Mouse (Mus musculus) Muller cell, postnatal 12 days (primary cell): ENCODE measurements at regions not wholly inside any gene's neighbourhood (a gene's known extent, or its start where the extent isn't known, plus 50 kb on each side); places are given as distances from the start of the nearest gene placed in this dataset.
A peak's percentile ranks its signal among the peaks of the same experiment; 100 is the strongest.
"Not testable (repeated sequence)": the region's sequence is repeated elsewhere in the genome, so short reads cannot be mapped to it uniquely, and the experiment has no call there.

Experiments
- DNase-seq: peaks from one replicate; pipeline ENCODE4 v3.0.0-alpha.2; 2015; ENCODE audit errors: inconsistent ontology term

GRCm38 (mm10) chr5:60228966-60229365 is 1579.7 kb upstream of the G6pd2 start:
- peak; percentile 60 for DNase-seq

- DNase-seq, result not testable (repeated sequence)
These were observed 1577.3 kb upstream of the G6pd2 start for GRCm38 (mm10) chr5:60231232-60231891.

GRCm38 (mm10) chr5:60244185-60244584 is 1564.4 kb upstream of the G6pd2 start:
- no peak for DNase-seq

GRCm38 (mm10) chr5:60276696-60277095 is 1531.9 kb upstream of the G6pd2 start:
- no peak for DNase-seq
